Mouse (Mus musculus) embryonic fibroblast, embryonic 13.5 days (primary cell): ENCODE data around the gene Tsc22d2.

Experiments used
- CTCF ChIP-seq: IDR thresholded peaks from 2 replicates; pipeline ENCODE4 v1.5.1; 2011; ENCODE audit warnings: mild to moderate bottlenecking, control low read depth, low read length, moderate library complexity, borderline replicate concordance; ENCODE audit not compliant: insufficient read depth
- POLR2A ChIP-seq: IDR thresholded peaks from 2 replicates; pipeline ENCODE4 v1.6.1; 2011; ENCODE audit warnings: low read depth, mild to moderate bottlenecking, control low read depth, low read length, moderate library complexity

GRCm38 (mm10) chr3:58418724-58419705 is 4.5 kb downstream of the Tsc22d2 start:
- TF ChIP-seq CTCF (no peak), POLR2A (no peak)
